Mouse (Mus musculus) c-Kit-positive CD71-positive TER-119-positive erythroid progenitor cells, embryonic 14.5 days (primary cell): ENCODE data around the gene Retreg3.
"Not testable (repeated sequence)": the region's sequence is repeated elsewhere in the genome, so short reads cannot be mapped to it uniquely, and the experiment has no call there.

Experiments used
- DNase-seq: peaks from one replicate; pipeline ENCODE4 v3.0.0-alpha.2; 2013; ENCODE audit warnings: low spot score

The Retreg3 gene

DNA sequence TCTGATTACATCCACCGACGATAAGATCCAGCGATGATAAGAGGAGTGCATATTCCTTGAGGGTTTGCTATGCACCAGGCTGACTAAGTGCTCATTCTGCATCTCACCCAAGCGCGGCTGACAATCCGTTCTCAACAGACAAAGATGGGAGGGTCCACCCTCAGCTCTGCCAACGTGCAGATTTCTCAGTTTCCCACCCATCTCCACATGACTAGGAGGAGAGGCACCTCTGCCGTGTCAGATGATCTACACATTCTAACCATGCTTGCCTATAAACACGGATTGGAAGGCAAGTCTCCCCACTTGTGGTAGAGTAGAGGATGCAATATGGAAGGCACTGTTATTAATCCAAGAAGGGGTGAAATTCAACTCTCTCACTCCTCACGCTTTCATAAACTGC is 29.1 kb upstream of the Retreg3 start:
- no peak for DNase-seq

GRCm38 (mm10) chr11:101146377-101146776 is 26.7 kb upstream of the Retreg3 start:
- no peak for DNase-seq

- no peak for DNase-seq
These were observed 23.9 kb upstream of the Retreg3 start for GRCm38 (mm10) chr11:101143338-101144225.

GRCm38 (mm10) chr11:101142215-101142967 is 22.7 kb upstream of the Retreg3 start:
- DNase-seq, result no peak

DNA sequence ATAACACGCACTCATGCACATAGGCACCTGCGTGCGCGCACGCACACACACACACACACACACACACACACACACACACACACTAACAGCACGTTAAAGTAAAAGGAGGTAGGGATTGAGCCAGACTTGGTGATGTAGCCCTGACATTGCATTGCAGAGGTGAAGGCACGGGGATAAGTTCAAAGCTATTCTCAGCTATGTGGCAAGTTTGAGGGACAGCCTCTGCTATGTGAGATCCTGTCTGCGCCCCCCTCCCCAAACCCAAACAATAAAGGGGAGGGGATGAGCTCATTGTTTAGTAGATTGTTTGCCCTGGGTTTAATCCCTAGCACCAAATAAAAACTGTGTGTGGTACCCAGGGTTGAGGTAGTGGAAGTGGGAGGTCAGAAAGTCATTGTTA is 21.4 kb upstream of the Retreg3 start:
- no peak for DNase-seq

GRCm38 (mm10) chr11:101140164-101140819 is 20.6 kb upstream of the Retreg3 start:
- no peak for DNase-seq

DNA sequence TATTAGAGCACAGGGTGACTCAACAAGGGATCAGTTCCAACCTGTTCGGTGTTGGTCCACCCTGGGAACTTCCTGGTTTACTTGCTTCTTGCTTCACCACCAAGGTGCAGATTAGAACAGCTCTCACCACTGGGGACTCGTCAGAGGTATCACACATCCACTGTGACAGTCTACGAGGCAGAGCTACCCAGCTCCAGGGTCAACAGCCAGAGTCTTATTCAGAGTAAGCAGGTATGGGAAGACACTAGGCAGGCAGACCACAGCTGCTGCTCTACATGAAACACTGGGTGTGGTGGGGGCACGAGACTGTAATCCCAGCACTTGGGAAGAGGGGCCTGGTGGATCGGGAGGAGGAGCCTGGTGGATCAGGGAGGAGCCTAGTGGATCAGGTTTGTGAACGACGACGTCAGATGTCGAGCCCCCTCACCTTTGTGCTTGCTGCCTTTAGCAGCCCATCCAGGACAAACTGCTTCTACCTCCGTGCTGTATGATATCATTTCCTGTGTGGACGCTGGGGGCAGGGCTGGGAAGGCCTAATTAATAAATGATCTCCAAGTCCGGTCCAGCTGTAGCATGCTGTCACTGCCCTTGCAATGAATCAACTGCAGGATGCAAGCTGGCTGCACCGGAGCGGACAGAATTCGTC is 19.0 kb upstream of the Retreg3 start:
- DNase-seq, result no peak

- no peak for DNase-seq
These were observed 17.3 kb upstream of the Retreg3 start for GRCm38 (mm10) chr11:101137000-101137399.

DNA sequence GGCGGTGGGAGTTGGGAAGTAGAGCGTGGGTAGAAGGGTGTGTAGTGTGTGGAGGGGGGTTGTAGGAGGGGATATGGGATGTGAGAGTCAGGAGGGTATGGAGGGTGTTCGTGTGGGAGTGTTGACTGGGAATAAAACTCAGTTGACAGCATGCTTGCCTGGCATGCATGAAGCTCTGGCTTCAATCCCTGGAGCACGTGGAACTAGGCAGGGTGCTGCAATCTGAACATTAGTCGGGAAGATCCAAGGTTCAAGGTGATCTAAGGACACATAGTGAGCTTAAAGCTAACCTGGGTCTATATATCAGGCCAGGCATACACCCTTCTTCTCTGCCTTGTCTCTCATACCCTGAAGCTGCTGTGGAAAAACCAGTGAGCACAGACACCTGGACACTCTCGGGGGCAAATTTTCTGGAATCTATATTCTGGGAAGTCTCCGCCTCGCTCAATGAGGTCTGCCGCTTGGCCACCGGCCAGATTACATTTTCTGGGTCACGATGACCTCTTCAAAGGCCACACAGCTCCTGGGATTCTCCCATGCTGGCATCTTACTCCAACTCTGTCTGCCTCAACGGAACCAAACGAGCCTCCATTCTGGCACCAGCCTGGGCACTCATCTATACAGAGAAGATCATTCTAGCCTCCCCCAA is 14.6 kb upstream of the Retreg3 start:
- DNase-seq, result no peak

GRCm38 (mm10) chr11:101133037-101133436 is 13.3 kb upstream of the Retreg3 start:
- no peak for DNase-seq

GRCm38 (mm10) chr11:101131701-101132100 is 12.0 kb upstream of the Retreg3 start:
- peak; percentile 56 for DNase-seq

- DNase-seq, result peak; percentile 39
These were observed 11.5 kb upstream of the Retreg3 start for GRCm38 (mm10) chr11:101131187-101131586.

GRCm38 (mm10) chr11:101130056-101130756 is 10.5 kb upstream of the Retreg3 start:
- DNase-seq, result no peak

GRCm38 (mm10) chr11:101128996-101129577 is 9.4 kb upstream of the Retreg3 start:
- DNase-seq, result no peak

GRCm38 (mm10) chr11:101127075-101127474 is 7.4 kb upstream of the Retreg3 start:
- no peak for DNase-seq

GRCm38 (mm10) chr11:101125008-101125407 is 5.3 kb upstream of the Retreg3 start:
- not testable (repeated sequence) for DNase-seq

DNA sequence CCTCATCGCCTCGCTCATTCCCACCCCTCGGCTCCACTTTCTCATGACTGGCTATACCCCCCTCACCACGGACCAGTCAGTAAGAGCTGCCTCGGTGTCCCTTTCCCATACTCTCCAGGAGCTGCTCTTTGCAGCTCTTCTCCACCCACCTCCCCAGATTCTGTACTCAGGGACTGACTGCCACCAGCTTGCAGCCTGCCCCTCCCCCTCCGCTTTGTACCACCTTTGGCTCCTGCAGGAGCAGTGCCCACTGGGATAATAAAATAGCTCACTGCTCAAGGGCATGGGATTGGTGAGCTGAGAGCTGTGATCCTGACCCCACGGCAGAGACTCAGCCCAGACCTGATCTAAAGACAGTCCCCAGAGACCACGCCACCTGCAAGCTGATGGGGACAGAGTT is 4.8 kb upstream of the Retreg3 start:
- DNase-seq, result not testable (repeated sequence)

- no peak for DNase-seq
These were observed 974 bp upstream of the Retreg3 start for GRCm38 (mm10) chr11:101120545-101121188.

DNA sequence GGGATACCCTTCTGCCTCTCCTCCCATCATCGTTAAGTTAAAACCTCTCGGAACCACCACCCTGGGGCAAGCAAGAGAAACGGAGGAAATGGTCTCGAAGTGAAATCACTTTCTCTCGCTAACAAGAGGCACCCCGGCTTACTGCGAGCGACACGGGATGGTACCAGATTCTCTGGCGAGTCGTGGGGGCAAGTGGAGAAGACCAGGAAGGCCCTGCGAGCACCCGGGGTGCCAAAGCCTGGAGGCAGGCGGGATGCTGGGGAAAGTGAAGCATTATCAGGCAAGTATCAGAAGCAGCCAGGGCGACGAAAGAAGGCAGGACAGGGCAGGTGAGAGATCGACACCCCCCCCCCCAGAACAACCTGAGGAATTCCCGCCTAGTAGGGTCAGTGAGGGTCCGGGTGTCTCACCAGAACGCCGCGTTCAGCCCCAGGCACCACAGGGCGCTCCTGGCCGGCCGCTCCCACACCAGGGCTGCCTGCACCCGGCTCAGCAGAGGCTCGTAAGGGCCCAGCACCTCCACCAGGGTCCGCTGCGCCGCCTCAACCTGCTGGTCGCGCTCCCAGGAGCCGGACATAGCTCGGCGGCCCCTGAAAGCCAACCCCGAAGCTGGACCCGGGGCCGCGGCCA is 447 bp downstream of the Retreg3 start:
- DNase-seq, result peak; percentile 49

GRCm38 (mm10) chr11:101118105-101118504 is 1.6 kb downstream of the Retreg3 start:
- no peak for DNase-seq
